Mouse (Mus musculus) brown adipose tissue, adult 24 weeks (tissue): ENCODE measurements around the gene Dhx37. TPM values are rescaled to one million over a fixed set of nuclear protein-coding genes. Genes with fewer than 3 reads are reported as not detected.

ENCODE experiments used
- H3K27ac ChIP-seq: fragments of 200-500 bp; replicated peaks from 2 replicates; pipeline ENCODE4 v1.5.1; 2012; ENCODE audit warnings: low read depth, mild to moderate bottlenecking, low read length
- H3K4me1 ChIP-seq: fragments of 200-500 bp; 2 replicates; pipeline ENCODE4 v1.6.1; 2012; ENCODE audit warnings: low read length, mixed read lengths; ENCODE audit not compliant: control insufficient read depth, insufficient read depth, insufficient read length
- H3K4me3 ChIP-seq: fragments of 200-500 bp; 2 replicates; pipeline ENCODE4 v1.5.1; 2012; ENCODE audit warnings: low read depth, mild to moderate bottlenecking, low read length, moderate library complexity; ENCODE audit not compliant: insufficient read depth
- polyA plus RNA-seq: library from polyadenylated mRNA; stranded (reverse); fragments of >200 nt; gene quantifications from 2 replicates; pipeline ENCODE4 v1.2.4, GENCODE M21; 2012; ENCODE audit not compliant: missing spikeins, insufficient read depth, insufficient read length

Dhx37 gene
- polyA plus RNA-seq, 1 experiment, result 5.0 TPM

- Histone ChIP-seq H3K4me3 (no peak overlapping the region), H3K4me1 (no peaks in the 10 kb centered on the region), H3K27ac (no peak overlapping the region)
Observed at GRCm38 (mm10) chr5:125465192-125465591, 31.3 kb upstream of the Dhx37 start.

DNA sequence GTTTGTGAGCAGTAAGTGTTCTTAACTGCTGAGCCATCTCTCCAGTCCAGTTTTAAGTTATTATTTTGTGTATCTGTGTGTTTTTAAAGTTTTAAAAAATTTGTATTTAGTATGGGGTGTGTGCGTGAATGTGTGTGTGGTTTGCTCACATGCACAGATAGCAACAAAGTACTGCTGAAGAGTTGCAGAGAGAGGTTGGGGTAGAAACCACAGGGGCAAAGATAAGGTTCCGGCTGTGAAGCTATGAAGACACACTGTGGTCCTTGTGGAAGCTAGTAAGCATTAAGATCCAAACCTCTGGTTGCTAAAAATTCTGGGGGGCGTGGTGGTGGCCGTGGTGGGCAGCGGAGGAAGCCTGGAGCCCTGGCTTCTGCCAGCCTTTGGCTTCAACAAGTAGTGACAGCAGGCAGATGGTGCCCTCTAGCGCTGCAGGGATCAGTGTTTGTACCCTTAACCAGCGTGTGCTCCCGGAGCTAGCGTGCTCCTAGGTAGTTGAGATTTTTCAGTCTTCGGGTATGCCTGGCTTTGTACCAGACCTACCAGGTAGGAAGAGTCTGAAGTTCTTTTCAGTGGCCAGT, 28.0 kb upstream of the Dhx37 start:
- Histone ChIP-seq H3K27ac (no peak overlapping the region), H3K4me3 (no peak overlapping the region), H3K4me1 (no peaks in the 10 kb centered on the region)

DNA sequence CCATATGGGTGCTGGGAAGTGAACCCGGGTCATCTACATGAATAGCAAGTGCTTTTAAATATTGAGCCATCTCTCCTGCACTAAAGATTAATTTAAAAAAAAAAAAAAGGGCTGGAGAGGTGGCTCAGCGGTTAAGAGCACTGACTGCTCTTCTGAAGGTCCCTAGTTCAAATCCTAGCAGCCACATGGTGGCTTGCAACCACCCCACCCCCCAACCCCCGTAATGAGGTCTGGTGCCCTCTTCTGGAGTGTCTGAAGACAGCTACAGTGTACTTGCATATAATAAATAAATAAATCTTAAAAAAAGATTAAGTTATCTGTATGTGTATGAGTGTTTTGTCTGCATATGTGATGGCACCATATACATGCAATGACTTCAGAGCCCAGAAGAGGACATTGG, 26.7 kb upstream of the Dhx37 start:
- no peak overlapping the region for H3K27ac ChIP-seq
- H3K4me3 ChIP-seq, result no peak overlapping the region
- H3K4me1 ChIP-seq, result no peaks in the 10 kb centered on the region

- H3K27ac ChIP-seq, result no peak overlapping the region
- no peaks in the 10 kb centered on the region for H3K4me1 ChIP-seq
- H3K4me3 ChIP-seq, result no peak overlapping the region
Observed at GRCm38 (mm10) chr5:125457538-125457937, 23.6 kb upstream of the Dhx37 start.

DNA sequence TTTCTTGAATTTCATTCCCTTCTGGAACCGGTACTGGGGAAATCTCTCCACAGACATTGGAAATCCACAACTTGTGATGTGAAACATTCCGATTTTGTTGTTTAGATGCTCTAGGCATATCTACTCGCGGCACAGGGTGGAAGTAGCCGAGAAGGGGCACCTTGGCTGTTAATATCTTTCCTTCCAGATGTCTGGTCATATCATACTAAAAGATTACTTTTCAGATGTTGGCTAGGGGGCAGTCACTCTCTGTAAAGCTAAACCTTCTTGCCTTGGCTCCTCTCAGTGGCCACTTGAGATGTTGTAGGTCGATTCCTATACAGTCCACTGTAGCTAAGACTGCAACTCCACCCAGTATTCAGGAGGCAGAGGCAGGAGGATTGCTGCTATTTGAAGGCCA, 22.2 kb upstream of the Dhx37 start:
- Histone ChIP-seq H3K27ac (no peak overlapping the region), H3K4me1 (peaks cover 7% of the 10 kb centered on the region), H3K4me3 (no peak overlapping the region)

GRCm38 (mm10) chr5:125452573-125452972, 18.7 kb upstream of the Dhx37 start:
- no peak overlapping the region for H3K4me3 ChIP-seq
- H3K4me1 ChIP-seq, result peaks cover 10% of the 10 kb centered on the region
- no peak overlapping the region for H3K27ac ChIP-seq

DNA sequence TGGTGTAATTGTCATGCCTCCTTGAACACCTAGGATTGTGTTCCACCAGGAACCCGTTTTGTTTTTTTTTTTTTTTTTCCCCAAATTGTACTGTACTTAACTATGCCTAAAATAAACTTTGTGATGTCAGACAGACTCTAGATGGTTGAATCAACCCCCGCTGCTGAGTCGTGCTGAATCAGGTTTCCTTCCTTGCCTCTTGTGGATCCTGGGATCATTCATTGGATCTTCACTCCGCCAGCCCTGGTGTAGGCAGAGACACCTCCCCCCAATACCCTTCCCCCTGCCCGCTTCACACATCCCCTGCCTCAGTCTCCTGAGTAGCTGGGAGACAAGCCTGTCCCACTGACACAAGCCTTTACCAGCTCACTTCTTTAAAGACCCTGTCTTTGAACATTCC, 15.4 kb upstream of the Dhx37 start:
- Histone ChIP-seq H3K27ac (no peak overlapping the region), H3K4me1 (peaks cover 10% of the 10 kb centered on the region), H3K4me3 (no peak overlapping the region)

DNA sequence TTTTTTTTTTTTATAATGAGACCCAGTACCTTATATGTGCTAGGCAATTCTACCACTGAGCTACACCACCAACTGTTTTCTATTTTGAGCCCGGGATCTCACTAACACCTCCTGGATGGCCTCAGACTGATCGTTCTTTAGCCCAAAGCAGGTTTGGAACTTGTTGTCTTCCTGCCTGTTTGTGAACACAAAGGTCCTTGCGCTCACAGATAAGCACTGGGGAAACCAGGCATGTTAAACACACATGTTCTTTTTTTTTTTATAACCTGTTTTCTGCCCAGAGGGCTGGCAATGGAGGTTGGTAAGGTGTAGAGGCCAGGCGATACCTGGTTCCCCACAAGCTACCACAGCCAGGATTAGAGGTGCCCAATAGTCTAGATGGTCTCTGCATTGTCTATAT, 14.7 kb upstream of the Dhx37 start:
- Histone ChIP-seq H3K4me1 (peaks cover 10% of the 10 kb centered on the region), H3K4me3 (no peak overlapping the region), H3K27ac (no peak overlapping the region)

- no peak overlapping the region for H3K4me3 ChIP-seq
- 0 out of 2 replicates have a peak overlapping the region, but pooled peaks have one; percentile 23 for H3K27ac ChIP-seq
- peaks cover 10% of the 10 kb centered on the region for H3K4me1 ChIP-seq
Observed at GRCm38 (mm10) chr5:125448026-125448425, 14.1 kb upstream of the Dhx37 start.

DNA sequence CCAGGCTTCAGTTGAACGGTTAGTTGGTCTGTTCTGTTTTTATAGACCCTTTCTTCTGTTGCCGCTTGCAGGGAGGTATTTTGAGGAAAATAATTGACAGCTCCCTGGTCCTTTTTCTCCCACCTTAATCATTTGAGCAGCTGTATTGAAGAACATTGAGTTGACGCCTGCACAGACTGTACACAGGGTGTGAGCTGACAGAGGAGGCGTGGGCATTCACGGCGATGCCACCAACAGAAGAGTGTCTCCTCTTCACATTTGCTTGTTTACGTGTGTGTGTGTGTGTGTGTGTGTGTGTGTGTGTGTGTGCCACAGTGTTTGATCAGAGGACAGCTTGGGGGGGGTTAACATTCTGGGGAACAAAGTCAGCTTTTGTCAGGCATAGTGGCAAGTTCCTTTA, 12.4 kb upstream of the Dhx37 start:
- no peak overlapping the region for H3K4me3 ChIP-seq
- no peak overlapping the region for H3K27ac ChIP-seq
- H3K4me1 ChIP-seq, result peaks cover 3% of the 10 kb centered on the region; the same call in 1 of the 2 replicates

DNA sequence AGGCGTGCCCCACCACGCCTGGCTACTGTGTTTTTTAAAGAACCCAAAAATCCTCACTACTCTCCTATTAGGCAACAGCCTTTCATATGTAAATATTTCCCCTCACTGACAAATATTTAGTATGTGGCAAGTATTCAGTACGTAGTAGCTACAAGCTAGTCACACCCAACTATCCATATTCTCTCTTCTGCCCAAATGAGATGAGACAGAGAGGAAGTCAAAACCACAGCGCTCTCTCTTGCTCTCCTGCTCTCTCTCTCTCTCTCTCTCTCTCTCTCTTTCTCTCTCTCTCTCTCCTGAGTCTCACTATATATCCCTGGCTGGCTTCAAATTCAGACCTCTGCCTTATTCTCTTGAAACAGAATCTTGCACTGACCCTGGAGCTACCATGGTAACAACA, 10.6 kb upstream of the Dhx37 start:
- Histone ChIP-seq H3K4me3 (no peak overlapping the region), H3K4me1 (no peaks in the 10 kb centered on the region), H3K27ac (no peak overlapping the region)

DNA sequence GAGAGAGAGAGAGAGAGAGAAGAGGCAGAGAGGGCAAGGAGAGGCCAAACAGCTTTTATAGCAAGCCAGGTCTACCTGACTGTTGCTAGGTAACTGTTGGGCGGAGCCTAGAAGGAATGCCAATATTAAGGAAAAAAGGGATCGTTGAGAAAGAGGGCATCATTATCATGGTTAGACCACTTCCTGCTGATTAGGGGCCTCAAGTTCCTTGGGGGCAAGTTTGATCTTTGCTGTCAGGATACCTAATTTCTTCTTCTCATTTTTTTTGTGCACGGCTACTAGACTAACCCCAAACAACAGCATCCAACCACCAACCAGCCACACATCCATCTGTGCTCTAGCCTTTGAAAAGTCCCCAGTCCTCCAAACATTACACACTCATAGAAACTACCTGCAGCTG, 10.0 kb upstream of the Dhx37 start:
- H3K4me3 ChIP-seq, result no peak overlapping the region
- H3K4me1 ChIP-seq, result no peaks in the 10 kb centered on the region
- H3K27ac ChIP-seq, result no peak overlapping the region

- no peaks in the 10 kb centered on the region for H3K4me1 ChIP-seq
- no peak overlapping the region for H3K4me3 ChIP-seq
- no peak overlapping the region for H3K27ac ChIP-seq
Observed at GRCm38 (mm10) chr5:125443335-125443734, 9.4 kb upstream of the Dhx37 start.

DNA sequence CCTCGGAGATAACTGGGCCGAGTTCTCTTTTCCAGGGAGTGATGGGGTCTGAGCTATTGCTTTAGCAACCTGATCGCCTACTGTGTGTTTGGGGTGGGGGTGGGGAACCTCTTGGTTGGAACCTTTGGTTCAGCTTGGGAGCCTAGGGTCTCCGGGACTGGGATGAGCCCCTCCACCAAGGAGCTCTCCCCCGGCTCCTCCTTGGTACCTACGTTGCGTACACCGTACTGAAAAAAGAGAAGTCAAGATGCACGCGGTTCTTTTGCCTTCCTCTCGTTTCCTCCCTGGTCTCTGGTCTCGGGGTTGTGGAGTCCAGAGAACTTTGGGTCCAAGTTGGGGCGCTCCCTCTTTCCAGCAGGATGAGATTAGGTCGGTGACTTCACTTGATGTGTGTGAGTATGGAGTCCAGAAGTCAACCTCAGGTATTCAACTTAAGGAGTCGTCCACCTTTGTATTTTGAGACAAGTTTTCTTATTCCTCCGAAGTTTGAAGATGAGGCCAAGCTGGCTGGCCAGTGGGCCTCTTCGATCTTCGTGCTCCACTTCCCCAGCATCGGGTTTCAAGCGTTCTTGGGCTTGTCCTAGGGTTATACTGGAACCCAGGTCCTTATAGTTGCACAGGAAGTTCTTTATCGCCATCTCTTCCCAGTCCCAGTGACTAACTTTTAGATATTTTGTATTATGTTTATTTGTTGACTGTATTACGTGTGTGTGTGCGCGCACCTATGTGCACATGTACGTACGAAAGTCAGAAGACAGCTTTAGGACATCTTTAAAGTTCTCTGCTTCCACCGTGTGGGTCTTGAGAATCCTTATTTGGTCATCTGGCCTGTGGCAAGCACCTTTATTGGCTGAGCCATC, 8.4 kb upstream of the Dhx37 start:
- 0 out of 2 replicates have a peak overlapping the region, but pooled peaks have one; percentile 27 for H3K27ac ChIP-seq

GRCm38 (mm10) chr5:125441234-125442114, 7.6 kb upstream of the Dhx37 start, which contains the start of gene Bri3bp:
Gene Bri3bp, plus strand, starts transcription at chr5:125441568.
- Histone ChIP-seq H3K27ac (peak within 1 kb of the TSS; percentile 35), H3K4me3 (peak within 1 kb of the TSS; percentile 87), H3K4me1 (no peaks in the 10 kb centered on the region)

More for the DNA sequence above, 8.4 kb upstream of the Dhx37 start:
- H3K4me3 ChIP-seq, result peak overlapping the region; percentile 87
- H3K4me1 ChIP-seq, result no peaks in the 10 kb centered on the region
